Mouse (Mus musculus): ENCODE measurements around the gene Npas3. TPM values are rescaled to one million over a fixed set of nuclear protein-coding genes. Genes with fewer than 3 reads are reported as not detected.

The Npas3 gene
- polyA plus RNA-seq, 1 experiment from 2014 or later: 2.6 TPM

GRCm38 (mm10) chr12:53969378-53970174, 721.1 kb downstream of the Npas3 start:
- Histone ChIP-seq H3K4me1 (replicated peaks) (no peaks in the 10 kb centered on the region), H3K9ac (no peak overlapping the region), H3K9me3 (no peaks in the 10 kb centered on the region), H3K4me2 (replicated peaks) (no peak overlapping the region), H3K27me3 (replicated peaks) (no peaks in the 10 kb centered on the region), H3K27ac (no peak overlapping the region), H3K4me3 (replicated peaks) (no peak overlapping the region), H3K36me3 (no peaks in the 10 kb centered on the region)
- 61% methylated on average over 10 of the region's 10 CpGs for WGBS
- no peak for ATAC-seq

- Histone ChIP-seq H3K27ac (no peak overlapping the region), H3K36me3 (no peaks in the 10 kb centered on the region), H3K4me3 (replicated peaks) (no peak overlapping the region), H3K9me3 (no peaks in the 10 kb centered on the region), H3K4me2 (replicated peaks) (no peak overlapping the region), H3K9ac (no peak overlapping the region), H3K4me1 (replicated peaks) (no peaks in the 10 kb centered on the region), H3K27me3 (replicated peaks) (no peaks in the 10 kb centered on the region)
- no peak for ATAC-seq
- 91% methylated on average over 7 of the region's 7 CpGs for WGBS
Measured at GRCm38 (mm10) chr12:53970721-53971120, 722.2 kb downstream of the Npas3 start.

- Histone ChIP-seq H3K36me3 (no peaks in the 10 kb centered on the region), H3K27ac (no peak overlapping the region), H3K4me1 (replicated peaks) (no peaks in the 10 kb centered on the region), H3K4me2 (replicated peaks) (no peak overlapping the region), H3K4me3 (replicated peaks) (no peak overlapping the region), H3K27me3 (replicated peaks) (no peaks in the 10 kb centered on the region), H3K9me3 (no peaks in the 10 kb centered on the region), H3K9ac (no peak overlapping the region)
- WGBS: 67% methylated on average over 6 of the region's 6 CpGs
- ATAC-seq: no peak
Measured at GRCm38 (mm10) chr12:53973414-53973813, 724.9 kb downstream of the Npas3 start.

- Histone ChIP-seq H3K9me3 (no peaks in the 10 kb centered on the region), H3K27ac (no peak overlapping the region), H3K4me3 (replicated peaks) (no peak overlapping the region), H3K9ac (no peak overlapping the region), H3K4me2 (replicated peaks) (no peak overlapping the region), H3K4me1 (replicated peaks) (no peaks in the 10 kb centered on the region), H3K27me3 (replicated peaks) (no peaks in the 10 kb centered on the region), H3K36me3 (no peaks in the 10 kb centered on the region)
- WGBS: 72% methylated on average over 9 of the region's 9 CpGs
- no peak for ATAC-seq
Measured at GRCm38 (mm10) chr12:53981575-53982507, 733.4 kb downstream of the Npas3 start.

GRCm38 (mm10) chr12:53983946-53984345, 735.5 kb downstream of the Npas3 start:
- 80% methylated on average over 7 of the region's 7 CpGs for WGBS
- H3K4me2 ChIP-seq (replicated peaks): no peak overlapping the region
- H3K27ac ChIP-seq: no peak overlapping the region
- H3K4me1 ChIP-seq (replicated peaks): no peaks in the 10 kb centered on the region
- ATAC-seq: no peak
- H3K9me3 ChIP-seq: no peaks in the 10 kb centered on the region
- H3K27me3 ChIP-seq (replicated peaks): no peaks in the 10 kb centered on the region
- H3K36me3 ChIP-seq: no peaks in the 10 kb centered on the region
- no peak overlapping the region for H3K4me3 ChIP-seq (replicated peaks)
- no peak overlapping the region for H3K9ac ChIP-seq

- WGBS: 85% methylated on average over 14 of the region's 14 CpGs
- Histone ChIP-seq H3K27ac (no peak overlapping the region), H3K4me2 (replicated peaks) (no peak overlapping the region), H3K4me1 (replicated peaks) (no peaks in the 10 kb centered on the region; the same call in 1 of the 2 replicates), H3K9me3 (no peaks in the 10 kb centered on the region), H3K4me3 (replicated peaks) (no peak overlapping the region), H3K27me3 (replicated peaks) (no peaks in the 10 kb centered on the region), H3K36me3 (no peaks in the 10 kb centered on the region), H3K9ac (no peak overlapping the region)
- ATAC-seq: no peak
Measured at GRCm38 (mm10) chr12:53985851-53986842, 737.7 kb downstream of the Npas3 start.

- ATAC-seq: no peak
- no peak overlapping the region for H3K27ac ChIP-seq
- no peaks in the 10 kb centered on the region for H3K27me3 ChIP-seq (replicated peaks)
- H3K4me2 ChIP-seq (replicated peaks): no peak overlapping the region
- H3K4me1 ChIP-seq (replicated peaks): no peaks in the 10 kb centered on the region; the same call in 1 of the 2 replicates
- WGBS: 98% methylated on average over 6 of the region's 6 CpGs
- no peaks in the 10 kb centered on the region for H3K9me3 ChIP-seq
- no peaks in the 10 kb centered on the region for H3K36me3 ChIP-seq
- H3K4me3 ChIP-seq (replicated peaks): no peak overlapping the region
- H3K9ac ChIP-seq: no peak overlapping the region
Measured at GRCm38 (mm10) chr12:53992411-53992810, 743.9 kb downstream of the Npas3 start.

GRCm38 (mm10) chr12:53995710-53996109, 747.2 kb downstream of the Npas3 start:
- Histone ChIP-seq H3K4me3 (replicated peaks) (no peak overlapping the region), H3K9me3 (no peaks in the 10 kb centered on the region), H3K27ac (no peak overlapping the region), H3K36me3 (no peaks in the 10 kb centered on the region), H3K27me3 (replicated peaks) (no peaks in the 10 kb centered on the region), H3K9ac (no peak overlapping the region), H3K4me1 (replicated peaks) (no peaks in the 10 kb centered on the region), H3K4me2 (replicated peaks) (no peak overlapping the region)
- WGBS: 74% methylated on average over 5 of the region's 5 CpGs
- no peak for ATAC-seq

GRCm38 (mm10) chr12:53997141-53997540, 748.7 kb downstream of the Npas3 start:
- no peak overlapping the region for H3K9ac ChIP-seq
- 86% methylated on average over 3 of the region's 3 CpGs for WGBS
- no peaks in the 10 kb centered on the region for H3K36me3 ChIP-seq
- H3K4me2 ChIP-seq (replicated peaks): no peak overlapping the region
- no peaks in the 10 kb centered on the region for H3K4me1 ChIP-seq (replicated peaks)
- H3K9me3 ChIP-seq: no peaks in the 10 kb centered on the region
- no peak overlapping the region for H3K4me3 ChIP-seq (replicated peaks)
- ATAC-seq: no peak
- H3K27me3 ChIP-seq (replicated peaks): no peaks in the 10 kb centered on the region
- H3K27ac ChIP-seq: no peak overlapping the region

- Histone ChIP-seq H3K4me1 (replicated peaks) (no peaks in the 10 kb centered on the region), H3K4me3 (replicated peaks) (no peak overlapping the region), H3K36me3 (no peaks in the 10 kb centered on the region), H3K27me3 (replicated peaks) (no peaks in the 10 kb centered on the region), H3K4me2 (replicated peaks) (no peak overlapping the region), H3K9me3 (no peaks in the 10 kb centered on the region), H3K27ac (no peak overlapping the region), H3K9ac (no peak overlapping the region)
- 53% methylated on average over 15 of the region's 15 CpGs for WGBS
- no peak for ATAC-seq
Measured at GRCm38 (mm10) chr12:53999647-54000637, 751.5 kb downstream of the Npas3 start.

GRCm38 (mm10) chr12:54002496-54002895, 754.0 kb downstream of the Npas3 start:
- 68% methylated on average over 4 of the region's 4 CpGs for WGBS
- Histone ChIP-seq H3K36me3 (no peaks in the 10 kb centered on the region), H3K4me2 (replicated peaks) (no peak overlapping the region), H3K4me3 (replicated peaks) (no peak overlapping the region), H3K9ac (no peak overlapping the region), H3K27me3 (replicated peaks) (no peaks in the 10 kb centered on the region), H3K27ac (no peak overlapping the region), H3K4me1 (replicated peaks) (no peaks in the 10 kb centered on the region), H3K9me3 (no peaks in the 10 kb centered on the region)
- no peak for ATAC-seq
